Mouse (Mus musculus): ENCODE results near the gene Cog1.

GRCm38 (mm10) chr11:113680954-113681353 lies 32.0 kb downstream of the Cog1 start:
- TF ChIP-seq CTCF (IDR thresholded peaks at IDR 0.05; ENCODE audit: low read depth, low read length) (no peak), POLR2A (IDR thresholded peaks at IDR 0.05; ENCODE audit: insufficient read depth, low read length) (no peak), EP300 (IDR thresholded peaks at IDR 0.05; ENCODE audit: insufficient read depth, low read depth, low read length) (no peak)

Data from ES-Bruce4 (cell line).